Comparison of ENCODE assay signal across 9 mouse cellular contexts in the genomic region with DNA sequence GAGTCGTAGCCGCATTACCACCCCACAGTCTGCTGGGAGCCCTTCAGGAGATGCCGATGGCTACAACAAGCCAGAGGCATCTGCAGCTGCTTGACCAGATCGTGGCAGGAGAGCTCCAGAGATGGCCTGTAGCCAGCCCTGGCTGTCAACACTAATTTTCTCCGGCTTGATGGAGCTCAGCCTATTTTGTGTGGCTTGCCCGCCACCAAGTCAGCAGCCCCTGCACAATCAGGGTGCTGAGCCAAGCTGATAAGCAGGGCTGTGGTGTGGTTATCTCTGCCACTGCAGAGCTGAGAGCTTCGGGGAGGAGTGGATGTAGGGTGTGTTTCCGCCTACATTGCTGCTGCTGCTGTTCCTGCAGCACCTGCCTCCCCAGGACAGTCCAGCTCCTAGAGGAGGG.
DNase-seq lines count a peak whose midpoint lies in the region; ATAC-seq and TF ChIP-seq lines count a peak whose summit lies in the region.
"Had no signal": no experiment of that assay in that cellular context is flagged by ENCODE, and none has a peak within 500 bp of the region (broad histone marks: within the 10 kb centered on the region; RNA-seq: fewer than 3 reads in every experiment).

No protein-coding gene starts in this region.

- H3K4me3 ChIP-seq in stomach, embryonic 14.5 days (ENCODE audit: low read depth, low read length), result no peak overlapping the region
- no peak overlapping the region for H3K4me3 ChIP-seq in layer of hippocampus, adult 2 months
- H3K4me3 ChIP-seq: lung, embryonic 15.5 days; neural tube, embryonic 15.5 days had no signal

- TF ChIP-seq CTCF in layer of hippocampus, adult 2 months (conservative IDR thresholded peaks at IDR 0.05), result no peak

- no peak overlapping the region for H3K9ac ChIP-seq in stomach, embryonic 14.5 days (replicated peaks; ENCODE audit: low read depth, low read length)
- H3K9ac ChIP-seq: lung, embryonic 15.5 days; neural tube, embryonic 15.5 days had no signal

- 0 out of 2 replicates have a peak, but pooled peaks have one; percentile 44 for ATAC-seq in stomach, embryonic 14.5 days (ENCODE audit: insufficient number of reproducible peaks, insufficient read depth, low FRiP score, low read depth)

- peak; percentile 87 for DNase-seq in left cerebral cortex, postnatal 4 days
- no peak for DNase-seq in left cerebral cortex, postnatal 14 days (ENCODE audit: low spot score in 2 of 2)
- peak; percentile 95 for DNase-seq in heart, adult 11 months
- peak; percentile 59 to 60 for DNase-seq in heart, postnatal 36 days
- no peak for DNase-seq in B cell, adult 2 months
- no peak for DNase-seq in layer of hippocampus, adult 2 months (ENCODE audit: low spot score in 2 of 2)

- H3K4me1 ChIP-seq in stomach, embryonic 14.5 days (ENCODE audit: control insufficient read depth, insufficient read depth, low read length), result 0 out of 2 replicates have a peak, but pooled peaks cover 4% of the 10 kb centered on the region
- H3K4me1 ChIP-seq: lung, embryonic 15.5 days had no signal

- H3K9me3 ChIP-seq in stomach, embryonic 14.5 days (ENCODE audit: control insufficient read depth, low read depth, low read length), result no peaks in the 10 kb centered on the region
- H3K9me3 ChIP-seq: lung, embryonic 15.5 days; neural tube, embryonic 15.5 days had no signal

- H3K36me3 ChIP-seq in stomach, embryonic 14.5 days (ENCODE audit: control insufficient read depth, insufficient read depth, low read length), result no peaks in the 10 kb centered on the region
- H3K36me3 ChIP-seq: lung, embryonic 15.5 days; neural tube, embryonic 15.5 days had no signal

- no peak overlapping the region for H3K27ac ChIP-seq in stomach, embryonic 14.5 days (ENCODE audit: low read length)
- H3K27ac ChIP-seq in layer of hippocampus, adult 2 months, result no peak overlapping the region
- H3K27ac ChIP-seq: lung, embryonic 15.5 days; neural tube, embryonic 15.5 days had no signal

- intact Hi-C loops in left cerebral cortex, postnatal 4 days (cut with DNase I), result no loop called here
- intact Hi-C loops in left cerebral cortex, postnatal 14 days (cut with DNase I), result no loop called here
- intact Hi-C loops in heart, postnatal 36 days (cut with DNase I), result loop anchor here (5.0 kb wide), 1 partner anchor 79 kb away; no protein-coding TSS in a partner anchor

- 53% methylated on average over 8 of the region's 8 CpGs for WGBS in stomach, embryonic 14.5 days

- H3K4me2 ChIP-seq in stomach, embryonic 14.5 days (replicated peaks; ENCODE audit: low read depth, low read length), result no peak overlapping the region
- H3K4me2 ChIP-seq: lung, embryonic 15.5 days; neural tube, embryonic 15.5 days had no signal

- H3K27me3 ChIP-seq in stomach, embryonic 14.5 days (ENCODE audit: control insufficient read depth, insufficient read depth, low read length), result no peaks in the 10 kb centered on the region
- H3K27me3 ChIP-seq: lung, embryonic 15.5 days; neural tube, embryonic 15.5 days had no signal

Comparison
In these comparisons a context has a peak if more than half of its experiments do, and no peak if none do; other contexts are left out.
1. DNase-seq: peak in left cerebral cortex, postnatal 4 days (single experiment), heart, adult 11 months (single experiment) and heart, postnatal 36 days (2 of 2); none in left cerebral cortex, postnatal 14 days (0 of 2), B cell, adult 2 months (0 of 2) and layer of hippocampus, adult 2 months (0 of 2).